Mouse (Mus musculus) lung, adult 2 months (tissue): ENCODE measurements around the gene Ercc8.

Source experiments
- CTCF ChIP-seq: fragments of 200-500 bp; IDR thresholded peaks from 2 replicates; pipeline ENCODE4 v1.5.1; 2011; ENCODE audit warnings: mild to moderate bottlenecking, low read length, control low read depth; ENCODE audit not compliant: insufficient read depth
- POLR2A ChIP-seq: fragments of 200-500 bp; IDR thresholded peaks from 2 replicates; pipeline ENCODE4 v1.6.1; 2011; ENCODE audit warnings: low read depth, mild to moderate bottlenecking, control low read depth, low read length, borderline replicate concordance; ENCODE audit errors: extremely low read depth

DNA sequence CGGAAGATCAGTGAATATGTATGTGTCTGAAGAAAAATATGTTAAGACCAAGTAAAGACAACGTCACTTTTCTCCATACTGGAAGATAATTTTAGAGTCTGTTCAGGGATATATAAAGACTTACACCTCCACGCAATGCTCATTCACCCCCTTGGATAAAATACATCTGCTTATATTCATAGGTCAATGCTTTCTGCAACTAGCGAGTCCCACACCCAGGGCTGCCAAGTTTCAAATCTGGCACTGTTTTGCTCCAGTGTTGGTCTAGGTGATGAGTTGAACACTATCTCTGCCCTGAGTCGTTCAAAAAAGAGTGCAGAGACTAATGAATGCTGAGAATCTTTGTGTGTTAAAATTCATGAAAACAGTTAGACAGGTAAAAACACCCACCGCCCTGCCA, 47.6 kb upstream of the Ercc8 start:
- no peak for TF ChIP-seq POLR2A
- TF ChIP-seq CTCF, result no peak
